In genomic region chr1:72378151-72378550, GRCm38 (mm10) we compare ENCODE assay signal across 19 mouse cellular contexts.
"Had no signal": no experiment of that assay in that cellular context is flagged by ENCODE, and none has a peak within 500 bp of the region (broad histone marks: within the 10 kb centered on the region; RNA-seq: fewer than 3 reads in every experiment).

No protein-coding gene starts in this region.

- DNase-seq: liver, embryonic 13.5 days; liver, postnatal 0 days; lung, postnatal 10 days; lung, postnatal 36 days; right cerebral cortex, adult 18-20 months; right cerebral cortex, postnatal 25 days; right cerebral cortex, postnatal 4 days; spleen, adult 18-20 months; thymus, adult 18-20 months; thymus, postnatal 14 days; thymus, postnatal 36 days had no signal

- H3K36me3 ChIP-seq: liver, embryonic 15.5 days; lung, embryonic 15.5 days; midbrain, embryonic 13.5 days; midbrain, embryonic 15.5 days; neural tube, embryonic 12.5 days had no signal

- ATAC-seq: liver, postnatal 0 days; midbrain, embryonic 13.5 days; midbrain, embryonic 15.5 days had no signal

- H3K9ac ChIP-seq: liver, embryonic 13.5 days; liver, embryonic 15.5 days; liver, postnatal 0 days; lung, embryonic 15.5 days; midbrain, embryonic 13.5 days; midbrain, embryonic 15.5 days; neural tube, embryonic 12.5 days had no signal

- H3K4me2 ChIP-seq: liver, embryonic 13.5 days; liver, embryonic 15.5 days; lung, embryonic 15.5 days; midbrain, embryonic 11.5 days; midbrain, embryonic 13.5 days; midbrain, embryonic 15.5 days; neural tube, embryonic 12.5 days had no signal

- H3K27me3 ChIP-seq: liver, embryonic 13.5 days; liver, embryonic 15.5 days; lung, embryonic 15.5 days; megakaryocyte, embryonic 14.5 days; midbrain, embryonic 13.5 days; midbrain, embryonic 15.5 days; neural tube, embryonic 12.5 days had no signal

- H3K4me1 ChIP-seq: liver, embryonic 13.5 days; liver, embryonic 15.5 days; midbrain, embryonic 13.5 days; midbrain, embryonic 15.5 days; neural tube, embryonic 12.5 days had no signal

- H3K27ac ChIP-seq: liver, embryonic 13.5 days; liver, embryonic 15.5 days; lung, embryonic 15.5 days; macrophage; midbrain, embryonic 13.5 days; midbrain, embryonic 15.5 days; neural tube, embryonic 12.5 days had no signal

- H3K9me3 ChIP-seq: liver, embryonic 13.5 days; liver, embryonic 15.5 days; lung, embryonic 15.5 days; midbrain, embryonic 13.5 days; midbrain, embryonic 15.5 days; neural tube, embryonic 12.5 days had no signal

- H3K4me3 ChIP-seq: liver, embryonic 13.5 days; liver, embryonic 15.5 days; lung, embryonic 15.5 days; megakaryocyte, embryonic 14.5 days; midbrain, embryonic 13.5 days; midbrain, embryonic 15.5 days; neural tube, embryonic 12.5 days had no signal
